Mouse (Mus musculus): ENCODE data around the gene Acp2.

The Acp2 gene

GRCm38 (mm10) chr2:91202222-91202971, at the start of gene Acp2, which contains the start of gene Nr1h3:
Gene Acp2 (plus strand): TSS chr2:91202885.
Gene Nr1h3 (minus strand): TSS chr2:91202834.
- peak; percentile 89 for DNase-seq (ENCODE audit: low read depth, low spot score)

GRCm38 (mm10) chr2:91152885-91153377, 49.8 kb upstream of the Acp2 start:
- DNase-seq (ENCODE audit: low read depth, low spot score) = no peak

- DNase-seq (ENCODE audit: low read depth, low spot score) = no peak
Observed at GRCm38 (mm10) chr2:91154091-91154490, 48.6 kb upstream of the Acp2 start.

GRCm38 (mm10) chr2:91157002-91157752, 45.5 kb upstream of the Acp2 start:
- no peak for DNase-seq (ENCODE audit: low read depth, low spot score)

GRCm38 (mm10) chr2:91160591-91160990, 42.1 kb upstream of the Acp2 start:
- DNase-seq (ENCODE audit: low read depth, low spot score) = no peak

- DNase-seq (ENCODE audit: low read depth, low spot score) = no peak
Observed at GRCm38 (mm10) chr2:91162952-91163351, 39.7 kb upstream of the Acp2 start.

GRCm38 (mm10) chr2:91163532-91163931, 39.2 kb upstream of the Acp2 start:
- DNase-seq (ENCODE audit: low read depth, low spot score) = no peak

GRCm38 (mm10) chr2:91164991-91165390, 37.7 kb upstream of the Acp2 start:
- no peak for DNase-seq (ENCODE audit: low read depth, low spot score)

GRCm38 (mm10) chr2:91167629-91168028, 35.1 kb upstream of the Acp2 start:
- no peak for DNase-seq (ENCODE audit: low read depth, low spot score)

GRCm38 (mm10) chr2:91169587-91170322, 32.9 kb upstream of the Acp2 start:
- DNase-seq (ENCODE audit: low read depth, low spot score) = no peak

- DNase-seq (ENCODE audit: low read depth, low spot score) = no peak
Observed at GRCm38 (mm10) chr2:91175490-91175889, 27.2 kb upstream of the Acp2 start.

- no peak for DNase-seq (ENCODE audit: low read depth, low spot score)
Observed at GRCm38 (mm10) chr2:91176234-91176633, 26.5 kb upstream of the Acp2 start.

GRCm38 (mm10) chr2:91179825-91180224, 22.9 kb upstream of the Acp2 start:
- no peak for DNase-seq (ENCODE audit: low read depth, low spot score)

- no peak for DNase-seq (ENCODE audit: low read depth, low spot score)
Observed at GRCm38 (mm10) chr2:91180706-91181105, 22.0 kb upstream of the Acp2 start.

- DNase-seq (ENCODE audit: low read depth, low spot score) = no peak
Observed at GRCm38 (mm10) chr2:91182016-91182404, 20.7 kb upstream of the Acp2 start.

GRCm38 (mm10) chr2:91182405-91183147, 20.1 kb upstream of the Acp2 start:
- DNase-seq (ENCODE audit: low read depth, low spot score) = peak; percentile 68

- peak; percentile 93 for DNase-seq (ENCODE audit: low read depth, low spot score)
Observed at GRCm38 (mm10) chr2:91183148-91183513, 19.6 kb upstream of the Acp2 start.

GRCm38 (mm10) chr2:91183711-91184405, 18.8 kb upstream of the Acp2 start, which contains the start of gene Madd:
Gene Madd (minus strand): TSS chr2:91183837.
- no peak for DNase-seq (ENCODE audit: low read depth, low spot score)

GRCm38 (mm10) chr2:91186208-91186607, 16.5 kb upstream of the Acp2 start:
- DNase-seq (ENCODE audit: low read depth, low spot score) = no peak

GRCm38 (mm10) chr2:91187431-91187830, 15.3 kb upstream of the Acp2 start:
- no peak for DNase-seq (ENCODE audit: low read depth, low spot score)

- no peak for DNase-seq (ENCODE audit: low read depth, low spot score)
Observed at GRCm38 (mm10) chr2:91190501-91190900, 12.2 kb upstream of the Acp2 start.

Data from WW6 (cell line).